Mouse (Mus musculus): ENCODE results near the gene Tfe3. TPM values are rescaled to one million over a fixed set of nuclear protein-coding genes. Genes with fewer than 3 reads are reported as not detected.
A peak's percentile ranks its signal among the peaks of the same experiment; 100 is the strongest.
"Not testable (repeated sequence)": the region's sequence is repeated elsewhere in the genome, so short reads cannot be mapped to it uniquely, and the experiment has no call there.

Gene Tfe3
- polyA plus RNA-seq, 1 experiment from 2014 or later = 17.3 TPM

DNA sequence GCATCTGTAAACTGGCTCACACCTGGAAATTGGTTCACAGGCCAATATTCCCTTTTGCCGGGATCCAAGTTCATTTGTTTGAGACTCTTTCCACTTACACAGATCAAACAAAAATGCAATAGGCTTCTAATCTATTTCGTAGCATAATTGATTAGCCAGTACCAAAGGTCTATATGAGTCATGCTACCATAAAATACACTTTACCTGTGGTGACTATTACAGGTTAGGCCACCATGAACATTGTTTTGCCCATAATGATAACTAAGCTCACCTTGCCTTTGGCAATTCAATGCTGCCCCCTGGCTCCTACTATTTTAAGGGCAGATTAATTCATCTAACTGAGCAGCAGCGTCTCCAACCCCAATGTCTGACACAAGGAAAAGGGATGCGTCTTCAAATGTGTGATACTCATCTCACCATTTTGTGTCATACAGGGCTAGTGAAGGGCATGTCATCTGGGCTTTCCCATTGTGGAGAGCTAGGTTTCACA, 20.3 kb downstream of the Tfe3 start:
- DNase-seq (ENCODE audit: low spot score) (no peak), ATAC-seq (ENCODE audit: low FRiP score, low TSS enrichment) (peak; percentile 73; the same call in 1 of the 2 replicates)
- Histone ChIP-seq H3K27me3 (ENCODE audit: control insufficient read depth, insufficient read depth, low read length) (no peaks in the 10 kb centered on the region), H3K4me2 (replicated peaks; ENCODE audit: low read depth) (no peak overlapping the region), H3K9me3 (ENCODE audit: control insufficient read depth, low read length) (no peaks in the 10 kb centered on the region), H3K36me3 (ENCODE audit: control insufficient read depth, insufficient read depth, low read length) (no peaks in the 10 kb centered on the region), H3K9ac (ENCODE audit: low read length) (no peak overlapping the region), H3K4me3 (ENCODE audit: low read depth, low read length) (no peak overlapping the region), H3K27ac (replicated peaks) (no peak overlapping the region), H3K4me1 (replicated peaks; ENCODE audit: control insufficient read depth, insufficient read depth) (no peaks in the 10 kb centered on the region)
- peak; percentile 53 for TF ChIP-seq CTCF (IDR thresholded peaks at IDR 0.05; ENCODE audit: low read depth)
- no peak for TF ChIP-seq EP300 (optimal IDR thresholded peaks at IDR 0.05)
- 75% methylated on average over 4 of the region's 4 CpGs for WGBS

DNA sequence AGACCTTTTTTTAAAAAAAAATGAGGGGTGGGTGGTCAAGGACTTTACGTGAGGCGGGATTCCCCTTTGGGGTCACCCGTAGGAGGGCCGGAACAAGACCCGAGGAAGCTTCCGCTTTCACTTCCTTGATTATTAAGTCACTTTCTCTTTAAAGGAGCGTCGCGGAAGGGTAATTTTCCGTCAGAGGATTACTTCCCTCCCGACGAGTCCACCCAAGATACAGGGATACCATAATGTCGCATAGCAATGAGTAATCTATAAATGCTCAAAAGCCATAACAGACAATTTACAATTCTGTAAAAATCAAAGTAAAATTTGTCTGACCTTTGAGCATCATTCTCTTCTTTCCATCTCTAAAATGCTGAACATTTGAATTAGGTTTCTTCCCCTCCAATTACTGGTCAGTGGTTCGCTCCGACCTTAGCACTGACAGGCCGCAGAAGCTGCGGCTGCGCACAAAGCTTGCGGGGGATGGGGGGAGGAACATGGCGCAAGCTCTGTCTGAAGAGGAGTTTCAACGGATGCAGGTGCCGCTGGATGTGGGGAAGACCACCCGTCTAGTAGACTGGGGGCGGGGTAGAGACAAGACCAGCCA, 27.3 kb downstream of the Tfe3 start, which contains the start of gene Gripap1:
Gene Gripap1 (plus strand): TSS at position 224 of the 595 bp plus-strand sequence.
- WGBS = 14% methylated on average over 24 of the region's 24 CpGs
- H3K27me3 ChIP-seq (ENCODE audit: control insufficient read depth, insufficient read depth, low read length) = no peaks in the 10 kb centered on the region
- peak within 1 kb of the TSS; percentile 64 for H3K9ac ChIP-seq (ENCODE audit: low read length)
- H3K9me3 ChIP-seq (ENCODE audit: control insufficient read depth, low read length) = no peaks in the 10 kb centered on the region
- DNase-seq (ENCODE audit: low spot score) (peak; percentile 77), ATAC-seq (ENCODE audit: low FRiP score, low TSS enrichment) (peak; percentile 91)
- peak within 1 kb of the TSS; percentile 44 for H3K4me3 ChIP-seq (ENCODE audit: low read depth, low read length)
- H3K4me2 ChIP-seq (replicated peaks; ENCODE audit: low read depth) = peak within 1 kb of the TSS; percentile 53
- H3K27ac ChIP-seq (replicated peaks) = no peak within 1 kb of the TSS
- H3K36me3 ChIP-seq (ENCODE audit: control insufficient read depth, insufficient read depth, low read length) = no peaks in the 10 kb centered on the region
- H3K4me1 ChIP-seq (replicated peaks; ENCODE audit: control insufficient read depth, insufficient read depth) = no peaks in the 10 kb centered on the region
- TF ChIP-seq CTCF (IDR thresholded peaks at IDR 0.05; ENCODE audit: low read depth) (no peak), EP300 (optimal IDR thresholded peaks at IDR 0.05) (no peak)

DNA sequence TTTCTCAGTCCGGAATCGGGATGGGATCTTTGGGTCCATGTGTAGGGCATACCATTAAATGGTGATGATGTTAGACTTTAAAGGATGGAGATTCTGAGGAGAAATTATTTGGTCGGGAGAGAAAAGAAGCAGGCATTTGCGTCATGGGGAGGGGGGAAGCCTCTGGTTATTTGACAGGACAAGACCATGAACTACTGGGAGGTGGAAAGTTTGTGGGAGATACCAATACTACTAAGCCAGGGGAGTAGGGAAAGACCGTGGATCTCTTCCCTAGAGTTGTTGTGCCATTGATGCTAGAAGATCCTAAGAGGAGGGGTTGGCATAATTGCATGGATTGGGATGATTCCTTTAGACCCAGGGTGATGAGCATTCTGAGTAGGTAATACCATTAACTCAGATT, 27.9 kb downstream of the Tfe3 start:
- Histone ChIP-seq H3K9me3 (ENCODE audit: control insufficient read depth, low read length) (no peaks in the 10 kb centered on the region), H3K4me3 (ENCODE audit: low read depth, low read length) (peak overlapping the region; percentile 44), H3K4me2 (replicated peaks; ENCODE audit: low read depth) (peak overlapping the region; percentile 53), H3K9ac (ENCODE audit: low read length) (peak overlapping the region; percentile 64), H3K27me3 (ENCODE audit: control insufficient read depth, insufficient read depth, low read length) (no peaks in the 10 kb centered on the region), H3K4me1 (replicated peaks; ENCODE audit: control insufficient read depth, insufficient read depth) (no peaks in the 10 kb centered on the region), H3K36me3 (ENCODE audit: control insufficient read depth, insufficient read depth, low read length) (no peaks in the 10 kb centered on the region), H3K27ac (replicated peaks) (no peak overlapping the region)
- WGBS = 15% methylated on average over 5 of the region's 5 CpGs
- ATAC-seq (ENCODE audit: low FRiP score, low TSS enrichment) (peak; percentile 17; the same call in 1 of the 2 replicates), DNase-seq (ENCODE audit: low spot score) (no peak)
- TF ChIP-seq CTCF (IDR thresholded peaks at IDR 0.05; ENCODE audit: low read depth) = no peak
- no peak for TF ChIP-seq EP300 (optimal IDR thresholded peaks at IDR 0.05)

DNA sequence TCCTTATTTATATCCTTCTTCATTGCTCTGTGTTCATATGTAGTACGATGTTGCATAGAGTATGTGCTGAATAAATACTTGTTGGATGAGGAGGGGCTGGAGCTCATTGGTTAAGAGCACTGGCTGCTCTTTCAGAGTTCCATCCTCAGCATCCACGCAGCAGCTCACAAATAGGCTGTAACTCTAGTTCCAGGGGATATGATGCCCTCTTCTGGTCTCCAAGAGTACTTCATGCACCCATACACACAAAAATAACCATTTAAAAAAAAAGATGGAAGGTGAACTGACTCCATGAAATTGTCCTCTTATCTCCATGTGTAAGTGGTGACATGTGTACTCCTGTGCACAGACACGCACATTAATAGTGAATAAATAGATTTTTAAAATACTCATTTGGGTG, 31.0 kb downstream of the Tfe3 start:
- Histone ChIP-seq H3K27ac (replicated peaks) (no peak overlapping the region), H3K4me3 (ENCODE audit: low read depth, low read length) (no peak overlapping the region), H3K9me3 (ENCODE audit: control insufficient read depth, low read length) (no peaks in the 10 kb centered on the region), H3K4me1 (replicated peaks; ENCODE audit: control insufficient read depth, insufficient read depth) (no peaks in the 10 kb centered on the region), H3K27me3 (ENCODE audit: control insufficient read depth, insufficient read depth, low read length) (no peaks in the 10 kb centered on the region), H3K4me2 (replicated peaks; ENCODE audit: low read depth) (no peak overlapping the region), H3K9ac (ENCODE audit: low read length) (no peak overlapping the region), H3K36me3 (ENCODE audit: control insufficient read depth, insufficient read depth, low read length) (no peaks in the 10 kb centered on the region)
- 55% methylated on average over 3 of the region's 3 CpGs for WGBS
- TF ChIP-seq CTCF (IDR thresholded peaks at IDR 0.05; ENCODE audit: low read depth) (peak; percentile 62), EP300 (optimal IDR thresholded peaks at IDR 0.05) (no peak)
- no peak for DNase-seq (ENCODE audit: low spot score)
- ATAC-seq (ENCODE audit: low FRiP score, low TSS enrichment) = no peak

DNA sequence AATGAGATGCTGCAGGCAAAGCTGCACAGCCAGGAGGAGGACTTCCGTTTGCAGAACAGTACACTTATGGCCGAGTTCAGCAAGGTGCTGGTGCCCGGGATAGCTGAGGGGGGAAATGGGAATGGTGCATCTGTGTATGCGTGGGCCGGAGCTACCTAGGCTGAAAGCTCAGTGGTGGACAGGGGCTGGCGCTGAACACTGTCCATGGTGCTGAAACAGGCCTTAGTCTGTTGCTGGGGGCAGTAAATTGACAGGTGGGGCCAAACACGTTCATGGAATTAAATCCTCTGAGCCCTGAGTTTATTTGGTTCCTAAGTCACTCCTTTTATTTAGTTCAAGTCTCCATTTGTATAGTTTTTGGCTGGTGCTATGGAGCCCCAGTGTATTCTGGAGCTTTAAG, 32.7 kb downstream of the Tfe3 start:
- ATAC-seq (ENCODE audit: low FRiP score, low TSS enrichment) = no peak

DNA sequence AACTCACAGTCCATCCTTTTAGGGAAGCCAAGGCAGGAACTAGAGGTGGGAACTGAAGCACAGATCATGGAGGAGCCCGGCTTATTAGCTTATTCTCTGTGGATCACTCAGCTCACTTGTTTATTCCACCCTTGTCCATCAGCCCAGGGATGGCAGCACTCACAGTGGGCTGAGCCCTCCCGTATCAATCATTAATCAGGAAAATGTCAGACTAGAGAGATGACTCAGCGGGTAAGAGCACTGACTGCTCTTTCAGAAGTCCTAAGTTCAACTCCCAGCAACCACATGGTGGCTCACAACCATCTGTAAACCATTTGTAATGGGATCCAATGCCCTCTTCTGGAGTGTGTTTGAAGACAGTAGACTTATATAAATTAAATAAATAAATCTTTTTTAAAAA, 35.0 kb downstream of the Tfe3 start:
- DNase-seq (ENCODE audit: low spot score) (no peak), ATAC-seq (ENCODE audit: low FRiP score, low TSS enrichment) (no peak)
- no peaks in the 10 kb centered on the region for H3K36me3 ChIP-seq (ENCODE audit: control insufficient read depth, insufficient read depth, low read length)
- H3K4me3 ChIP-seq (ENCODE audit: low read depth, low read length) = no peak overlapping the region
- WGBS = 75% methylated on average over 3 of the region's 3 CpGs
- no peak overlapping the region for H3K9ac ChIP-seq (ENCODE audit: low read length)
- no peaks in the 10 kb centered on the region for H3K9me3 ChIP-seq (ENCODE audit: control insufficient read depth, low read length)
- H3K27me3 ChIP-seq (ENCODE audit: control insufficient read depth, insufficient read depth, low read length) = no peaks in the 10 kb centered on the region
- H3K4me2 ChIP-seq (replicated peaks; ENCODE audit: low read depth) = no peak overlapping the region
- H3K27ac ChIP-seq (replicated peaks) = no peak overlapping the region
- no peaks in the 10 kb centered on the region for H3K4me1 ChIP-seq (replicated peaks; ENCODE audit: control insufficient read depth, insufficient read depth)
- TF ChIP-seq EP300 (optimal IDR thresholded peaks at IDR 0.05) = no peak
- TF ChIP-seq CTCF (IDR thresholded peaks at IDR 0.05; ENCODE audit: low read depth) = no peak

More for the DNA sequence above, 32.7 kb downstream of the Tfe3 start:
- Histone ChIP-seq H3K9ac (ENCODE audit: low read length) (no peak overlapping the region), H3K9me3 (ENCODE audit: control insufficient read depth, low read length) (no peaks in the 10 kb centered on the region), H3K4me2 (replicated peaks; ENCODE audit: low read depth) (no peak overlapping the region), H3K36me3 (ENCODE audit: control insufficient read depth, insufficient read depth, low read length) (no peaks in the 10 kb centered on the region), H3K4me3 (ENCODE audit: low read depth, low read length) (no peak overlapping the region), H3K27me3 (ENCODE audit: control insufficient read depth, insufficient read depth, low read length) (no peaks in the 10 kb centered on the region), H3K27ac (replicated peaks) (no peak overlapping the region), H3K4me1 (replicated peaks; ENCODE audit: control insufficient read depth, insufficient read depth) (no peaks in the 10 kb centered on the region)
- 25% methylated on average over 7 of the region's 7 CpGs for WGBS
- DNase-seq (ENCODE audit: low spot score) = peak; percentile 40
- TF ChIP-seq EP300 (optimal IDR thresholded peaks at IDR 0.05) (no peak), CTCF (IDR thresholded peaks at IDR 0.05; ENCODE audit: low read depth) (no peak)

DNA sequence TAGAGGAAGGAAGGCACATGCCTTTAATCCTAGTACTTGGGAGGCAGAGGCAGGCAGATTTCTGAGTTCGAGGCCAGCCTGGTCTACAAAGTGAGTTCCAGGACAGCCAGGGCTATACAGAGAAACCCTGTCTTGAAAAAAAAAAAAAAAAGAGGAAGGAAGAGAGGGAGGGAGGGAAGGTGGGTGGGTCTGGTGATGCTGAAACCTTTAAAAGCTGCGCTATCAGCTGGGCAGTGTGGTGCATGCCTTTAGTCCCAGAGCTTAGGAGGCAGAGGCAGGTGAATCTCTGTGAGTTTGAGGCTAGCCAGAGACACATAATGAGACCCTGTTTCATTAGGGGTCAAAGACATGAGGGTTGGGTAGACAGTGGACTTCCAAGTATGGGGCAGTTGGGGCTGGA, 39.8 kb downstream of the Tfe3 start:
- H3K4me3 ChIP-seq (ENCODE audit: low read depth, low read length); ATAC-seq (ENCODE audit: low FRiP score, low TSS enrichment); H3K4me2 ChIP-seq (replicated peaks; ENCODE audit: low read depth); H3K9ac ChIP-seq (ENCODE audit: low read length); H3K27me3 ChIP-seq (ENCODE audit: control insufficient read depth, insufficient read depth, low read length); H3K9me3 ChIP-seq (ENCODE audit: control insufficient read depth, low read length); H3K36me3 ChIP-seq (ENCODE audit: control insufficient read depth, insufficient read depth, low read length); H3K4me1 ChIP-seq (replicated peaks; ENCODE audit: control insufficient read depth, insufficient read depth); H3K27ac ChIP-seq (replicated peaks); DNase-seq (ENCODE audit: low spot score): not testable (repeated sequence)
- WGBS = 71% methylated on average over 1 of the region's 2 CpGs

All from stomach, postnatal 0 days (tissue).